Mouse (Mus musculus) adrenal gland, postnatal 4 days (tissue): ENCODE results near the gene Wapl. TPM values are rescaled to one million over a fixed set of nuclear protein-coding genes. Genes with fewer than 3 reads are reported as not detected.

ENCODE experiments used
- DNase-seq, 2 experiments: peaks; one replicate each; pipeline ENCODE4 v3.0.0; 2021 to 2022; ENCODE audit warnings: low spot score in 2 of 2, mixed read lengths in 2 of 2
- total RNA-seq, 2 experiments: library from RNA; stranded (reverse); gene quantifications; 2 replicates each; pipeline ENCODE4 v1.2.3; 2021

The Wapl gene
- total RNA-seq, 2 experiments from 2014 or later = 90.8 to 95.2 TPM

- DNase-seq = no peak
Measured at GRCm38 (mm10) chr14:34684989-34685388, 11.3 kb downstream of the Wapl start.

GRCm38 (mm10) chr14:34693970-34694369 lies 20.2 kb downstream of the Wapl start:
- DNase-seq = no peak

GRCm38 (mm10) chr14:34697376-34697775 lies 23.6 kb downstream of the Wapl start:
- DNase-seq = no peak

DNA sequence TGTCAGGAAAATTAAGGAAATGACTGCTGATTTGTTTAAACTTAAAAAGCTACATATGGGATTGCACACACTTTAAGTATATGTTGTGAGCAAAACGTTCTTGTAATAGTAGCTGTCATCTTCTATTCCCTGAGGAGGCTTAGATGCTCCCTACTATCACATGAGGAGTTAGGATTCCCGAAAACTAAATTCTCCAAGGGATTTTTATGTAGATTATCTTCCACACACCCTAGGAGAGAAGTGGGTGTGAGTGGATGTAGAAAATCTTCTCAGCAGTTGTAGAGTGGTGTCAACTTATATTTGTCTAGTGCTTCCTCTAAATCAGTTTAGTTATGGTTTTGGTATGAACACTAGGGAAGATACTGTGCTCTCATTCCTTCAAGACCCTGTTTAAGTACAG lies 36.5 kb downstream of the Wapl start:
- DNase-seq = no peak

DNA sequence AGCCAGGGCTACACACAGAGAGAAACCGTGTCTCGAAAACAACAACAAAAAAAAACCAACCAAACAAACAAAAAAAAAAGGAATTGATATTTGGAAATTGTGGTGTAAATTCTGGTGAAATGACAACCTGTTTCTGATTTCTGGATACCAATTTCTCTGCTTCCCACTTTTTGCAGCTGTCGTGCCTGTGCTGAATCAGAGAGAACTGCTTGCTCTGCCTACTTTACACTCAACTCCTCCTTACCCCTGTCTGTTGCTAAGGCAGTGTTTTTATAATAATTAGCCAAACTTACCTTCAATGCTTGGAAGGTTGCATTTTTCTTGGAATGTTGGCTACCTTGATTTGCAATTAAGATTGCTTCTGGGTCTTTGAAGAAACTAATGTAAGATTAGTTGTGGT lies 38.3 kb downstream of the Wapl start:
- DNase-seq = no peak

GRCm38 (mm10) chr14:34712857-34713256 lies 39.1 kb downstream of the Wapl start:
- no peak for DNase-seq

DNA sequence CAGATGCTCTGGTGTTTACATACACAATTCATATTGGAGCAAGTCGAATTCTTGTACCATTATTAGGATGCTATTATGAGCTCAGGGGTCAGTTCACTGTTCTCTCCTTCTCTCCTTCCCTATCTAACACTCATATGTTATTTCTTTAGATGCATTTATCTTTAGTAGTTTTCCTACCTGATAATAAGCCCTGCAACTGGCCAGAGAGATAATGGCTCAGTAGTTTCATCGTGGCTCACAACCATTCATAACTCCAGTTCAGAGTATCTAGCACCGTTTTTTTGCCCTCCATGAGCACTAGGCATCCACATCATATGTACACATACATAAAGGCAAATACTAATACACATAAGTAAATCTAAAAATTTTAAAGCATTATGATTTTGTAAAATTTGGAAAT lies 44.4 kb downstream of the Wapl start:
- no peak for DNase-seq

- DNase-seq = no peak
Measured at GRCm38 (mm10) chr14:34727709-34728108, 54.0 kb downstream of the Wapl start.

GRCm38 (mm10) chr14:34735405-34735804 lies 61.7 kb downstream of the Wapl start:
- DNase-seq = no peak

- DNase-seq = no peak
Measured at GRCm38 (mm10) chr14:34745401-34745800, 71.7 kb downstream of the Wapl start.

GRCm38 (mm10) chr14:34755731-34756130 lies 82.0 kb downstream of the Wapl start:
- DNase-seq = no peak

DNA sequence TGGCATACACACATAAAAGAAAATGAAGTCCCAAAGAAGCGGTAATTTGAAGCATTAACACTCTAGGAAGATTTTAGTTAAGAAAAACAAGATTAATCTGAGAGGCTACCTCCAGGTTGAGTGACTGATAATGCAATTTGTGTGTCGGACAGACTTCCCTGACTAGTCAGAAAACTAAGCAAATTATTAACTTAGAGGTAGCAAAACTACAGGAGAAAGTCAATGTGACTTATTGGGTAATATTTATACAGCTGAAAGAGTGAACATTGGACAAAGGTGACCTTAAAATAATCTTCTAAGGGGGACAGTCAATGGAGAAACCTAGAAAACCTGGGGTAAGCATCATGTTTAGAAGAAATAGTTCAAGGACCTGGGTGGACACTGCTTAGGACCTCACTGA lies 86.2 kb downstream of the Wapl start:
- DNase-seq = no peak

- DNase-seq = no peak
Measured at GRCm38 (mm10) chr14:34761082-34761959, 87.6 kb downstream of the Wapl start.

DNA sequence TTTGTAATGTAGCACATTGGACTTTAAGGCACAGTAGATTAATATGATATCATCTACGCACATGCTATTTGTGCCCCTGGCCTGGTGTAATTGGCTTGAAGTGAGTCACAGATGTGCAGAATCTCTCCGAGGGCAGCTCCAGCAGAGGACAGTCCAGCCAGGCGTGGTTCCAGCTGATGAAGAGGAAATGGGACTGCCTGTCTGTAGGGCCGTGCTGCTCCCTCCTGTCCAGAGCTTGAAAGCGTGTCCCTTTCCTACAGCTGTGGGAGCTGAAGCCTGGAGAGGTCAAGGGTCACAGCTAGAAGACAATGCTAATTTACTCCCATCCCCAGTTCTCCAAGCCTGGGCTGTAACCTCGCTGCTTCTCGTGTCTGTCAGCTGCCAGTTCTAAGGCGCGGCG lies 89.0 kb downstream of the Wapl start:
- DNase-seq = no peak

- DNase-seq = no peak
Measured at GRCm38 (mm10) chr14:34763771-34764539, 90.2 kb downstream of the Wapl start.

GRCm38 (mm10) chr14:34764908-34765307 lies 91.2 kb downstream of the Wapl start:
- DNase-seq = no peak

DNA sequence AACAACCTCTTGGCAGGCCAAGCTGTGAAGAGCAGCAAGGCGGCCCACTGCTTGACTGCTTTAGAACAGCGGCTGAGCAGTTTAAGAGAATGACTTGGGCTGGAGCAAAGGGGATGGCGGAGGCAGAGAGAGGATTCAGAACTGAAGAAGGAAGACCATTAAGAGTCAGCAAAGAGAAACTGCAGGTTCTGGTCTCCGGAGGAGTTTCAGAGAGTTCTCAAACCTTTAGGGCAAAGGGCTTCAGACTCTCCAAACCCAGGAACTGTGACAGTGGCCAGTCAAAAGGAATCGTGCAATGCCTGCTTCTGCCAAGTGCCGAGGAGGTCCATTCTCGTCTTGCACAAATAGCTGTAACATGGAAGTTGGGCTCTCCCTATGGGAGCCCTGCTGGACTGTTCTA lies 91.7 kb downstream of the Wapl start:
- no peak for DNase-seq

GRCm38 (mm10) chr14:34766181-34766580 lies 92.5 kb downstream of the Wapl start:
- DNase-seq = no peak

DNA sequence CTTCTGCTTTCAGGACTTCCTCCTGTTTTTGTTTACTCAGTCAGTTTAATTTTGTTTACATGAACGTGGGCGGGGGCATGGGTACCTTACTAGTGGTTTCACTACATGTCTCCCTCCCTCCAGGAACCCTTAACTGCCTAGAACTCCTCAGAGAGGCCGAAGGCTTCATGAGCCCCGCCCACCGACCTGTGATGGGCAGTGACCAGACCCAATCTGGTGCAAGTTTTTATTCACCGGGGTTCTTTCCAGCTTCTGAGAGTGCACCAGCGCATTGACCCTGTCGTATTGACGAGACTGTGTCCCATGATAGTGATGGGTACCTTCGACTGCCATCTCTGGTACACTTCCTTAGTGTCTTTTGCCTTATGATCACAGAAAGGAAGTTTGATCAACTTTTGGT lies 94.6 kb downstream of the Wapl start:
- peak in 1 of 2 experiments; percentile 56 for DNase-seq

- peak; percentile 32 to 57 for DNase-seq
Measured at GRCm38 (mm10) chr14:34769021-34769566, 95.4 kb downstream of the Wapl start.

DNA sequence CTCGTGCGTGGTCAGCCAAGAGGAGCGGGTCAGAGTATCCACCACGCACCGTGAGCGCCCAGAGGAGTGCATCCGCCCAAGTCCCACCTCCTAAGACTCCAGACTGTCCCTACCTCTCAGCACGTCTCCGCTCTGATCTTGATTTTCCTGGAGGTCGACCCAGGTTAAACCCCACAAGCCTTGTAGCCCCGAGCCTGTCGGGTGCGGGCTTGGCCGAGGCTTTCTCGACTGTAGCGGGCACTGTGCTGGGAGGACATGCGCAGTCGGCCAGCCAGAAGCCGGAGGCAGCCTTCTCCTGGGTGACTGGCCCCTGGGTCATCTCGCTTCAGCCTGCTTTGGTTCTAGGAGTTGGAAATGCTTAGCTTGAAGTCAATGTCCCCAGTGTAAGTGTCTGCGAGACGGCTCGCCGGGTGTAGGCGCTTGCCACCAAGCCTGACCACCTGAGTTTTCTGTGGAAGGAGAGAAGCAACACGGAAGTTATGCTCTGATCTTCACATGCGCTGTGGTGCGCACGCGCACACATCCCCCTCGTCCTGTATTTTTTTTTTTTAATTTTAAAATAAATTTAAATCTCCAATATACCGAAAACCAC lies 95.9 kb downstream of the Wapl start:
- DNase-seq = no peak

GRCm38 (mm10) chr14:34770467-34770866 lies 96.7 kb downstream of the Wapl start:
- no peak for DNase-seq
